Mouse (Mus musculus) cerebellum, adult 2 months (tissue): Measurements from ENCODE around the gene Catsperg1. TPM values are rescaled to one million over a fixed set of nuclear protein-coding genes. Genes with fewer than 3 reads are reported as not detected.

Experiments used
- DNase-seq, 2 experiments: peaks; one replicate each; pipeline ENCODE4 v3.0.0; 2021
- H3K27ac ChIP-seq: fragments of 200-500 bp; 2 replicates; pipeline ENCODE4 v1.5.1; 2012; ENCODE audit warnings: low read length, control low read depth, inconsistent platforms; ENCODE audit not compliant: insufficient read depth
- H3K27me3 ChIP-seq: fragments of 200-500 bp; 2 replicates; pipeline ENCODE4 v1.6.1; 2012; ENCODE audit warnings: inconsistent platforms, mild to moderate bottlenecking, low read length, moderate library complexity; ENCODE audit not compliant: control insufficient read depth, insufficient read depth
- H3K4me1 ChIP-seq: fragments of 200-500 bp; 2 replicates; pipeline ENCODE4 v1.6.1; 2011; ENCODE audit warnings: low read length; ENCODE audit not compliant: control insufficient read depth, insufficient read depth
- H3K4me3 ChIP-seq: fragments of 200-500 bp; replicated peaks from 2 replicates; pipeline ENCODE3; 2011; ENCODE audit warnings: mild to moderate bottlenecking, low read depth, low read length, control low read depth; ENCODE audit not compliant: insufficient read depth
- CTCF ChIP-seq: fragments of 200-500 bp; IDR thresholded peaks from 2 replicates; pipeline ENCODE4 v1.5.1; 2011; ENCODE audit warnings: low read depth, mild to moderate bottlenecking, control low read depth, low read length, moderate library complexity, borderline replicate concordance; ENCODE audit not compliant: insufficient read depth
- POLR2A ChIP-seq: fragments of 200-500 bp; IDR thresholded peaks from 2 replicates; pipeline ENCODE4 v1.6.1; 2011; ENCODE audit warnings: low read length, control low read depth, borderline replicate concordance; ENCODE audit not compliant: insufficient read depth
- WGBS: fragments of 180-500 bp; shearing (Covaris S2); methylation state at CpG from one replicate; pipeline ENCODE4 v1.1.7; 2018; 5-methylcytosine and 5-hydroxymethylcytosine counted together
- polyA plus RNA-seq: library from polyadenylated mRNA; depleted of rRNA; stranded (reverse); fragments of >200 nt; gene quantifications from 2 replicates; pipeline ENCODE4 v1.2.3, GENCODE M21; 2012

The Catsperg1 gene
- polyA plus RNA-seq, 1 experiment, result 1.0 TPM

DNA sequence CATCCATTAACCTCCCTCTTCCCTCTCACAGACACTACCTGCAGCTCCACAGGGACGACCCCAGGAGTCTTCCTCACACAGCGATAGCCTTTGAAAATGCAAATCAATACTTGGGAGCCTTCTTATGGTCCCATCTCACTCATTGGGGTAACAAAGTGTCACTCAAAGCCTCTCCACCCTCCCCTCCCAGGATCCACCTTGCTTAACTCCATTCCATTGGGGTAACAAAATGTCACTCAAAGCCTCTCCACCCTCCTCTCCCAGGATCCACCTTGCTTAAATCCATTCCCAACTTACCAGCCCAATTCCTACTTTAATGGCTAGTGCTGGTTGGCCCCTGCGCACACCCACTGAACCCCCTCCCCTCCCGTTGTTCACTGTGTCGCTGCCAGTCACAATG is 55.6 kb downstream of the Catsperg1 start:
- no peak overlapping the region for H3K4me3 ChIP-seq
- peaks cover 10% of the 10 kb centered on the region for H3K4me1 ChIP-seq
- H3K27me3 ChIP-seq, result no peaks in the 10 kb centered on the region
- TF ChIP-seq CTCF (no peak), POLR2A (no peak)
- WGBS, result 2% methylated on average over 5 of the region's 5 CpGs
- DNase-seq, result peak in 1 of 2 experiments; percentile 4
- H3K27ac ChIP-seq, result no peak overlapping the region

DNA sequence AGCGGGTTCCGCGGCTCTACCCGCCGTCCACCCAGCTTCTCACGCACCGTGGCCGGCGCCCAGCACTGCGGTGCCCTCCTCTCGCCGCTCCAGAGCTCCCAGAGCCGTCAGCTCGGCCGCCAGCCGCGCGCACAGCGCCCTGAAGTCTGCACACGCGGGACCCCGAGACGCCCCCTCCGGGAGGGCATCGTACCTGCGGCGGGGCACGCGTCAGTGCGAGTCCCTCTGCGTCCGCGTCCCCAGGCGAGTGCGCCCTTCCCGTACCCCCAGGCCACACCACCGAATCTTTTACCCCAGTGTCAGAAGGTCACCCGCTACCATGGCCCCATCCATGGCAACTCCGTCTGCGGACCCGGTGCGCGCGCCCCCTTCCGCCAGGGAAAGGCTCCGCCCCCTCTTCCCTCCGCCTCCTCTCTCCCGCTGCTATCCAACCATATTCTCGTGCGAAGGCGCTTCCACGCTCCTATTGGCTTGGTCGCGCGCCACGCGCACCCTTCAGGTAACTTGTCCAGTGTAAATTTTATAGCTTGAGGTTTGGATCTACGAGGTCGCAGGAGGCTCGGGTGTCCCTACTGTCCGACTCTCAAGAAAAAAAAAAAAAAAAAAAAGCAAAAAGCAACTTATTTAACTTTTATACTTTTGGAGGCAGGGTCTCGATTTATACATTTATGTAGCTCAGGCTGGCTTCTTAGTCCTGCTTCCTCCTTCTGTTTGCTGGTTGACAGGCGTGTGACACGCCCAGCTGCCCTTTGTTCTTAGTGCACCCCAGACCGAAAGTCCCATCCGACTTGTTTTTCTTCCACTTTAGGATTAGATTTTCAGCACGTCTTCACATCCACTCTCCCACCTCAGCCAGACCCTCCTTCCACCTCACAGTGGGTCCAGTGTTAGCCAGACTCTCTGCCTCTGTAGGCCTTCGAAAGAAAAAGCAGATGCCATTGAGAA is 57.7 kb downstream of the Catsperg1 start, which contains the start of gene Fam98c:
Fam98c (minus strand) TSS at position 397 of the 945 bp plus-strand sequence.
- 3% methylated on average over 68 of the region's 68 CpGs for WGBS
- peaks cover 10% of the 10 kb centered on the region for H3K4me1 ChIP-seq

DNA sequence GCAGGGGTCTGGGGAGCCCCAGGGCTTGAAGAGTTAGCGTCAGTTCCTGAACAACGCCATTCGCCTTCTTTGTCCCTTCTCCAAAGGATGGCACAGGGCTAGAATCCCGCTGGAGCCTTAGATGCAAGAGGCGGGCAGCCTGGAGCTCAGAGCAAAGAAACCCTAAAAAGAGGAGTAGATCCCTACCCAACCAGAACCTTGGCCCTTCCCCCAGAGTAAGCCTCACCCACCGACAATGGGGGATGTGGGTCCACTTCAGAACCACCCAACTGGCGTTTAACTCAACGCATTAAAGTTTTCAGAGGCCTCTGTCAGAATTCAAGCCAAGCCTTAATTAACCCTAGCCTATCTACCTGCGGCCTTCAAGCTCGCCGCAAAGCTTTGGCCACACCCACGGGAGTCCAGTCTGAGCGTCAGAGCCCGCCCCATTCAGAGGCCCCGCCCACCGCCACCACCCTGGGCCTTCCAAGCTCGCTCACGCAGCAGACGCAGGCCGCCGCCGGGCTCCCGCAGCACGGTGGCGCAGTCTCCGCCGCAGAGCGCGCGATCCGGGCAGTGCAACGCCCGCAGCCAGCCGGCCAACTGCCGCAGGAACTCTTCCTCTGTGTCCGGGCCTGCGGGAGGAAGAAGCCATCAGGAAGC is 58.5 kb downstream of the Catsperg1 start:
- H3K4me1 ChIP-seq, result peaks cover 10% of the 10 kb centered on the region
- peak overlapping the region; percentile 66 for H3K4me3 ChIP-seq
- 6% methylated on average over 37 of the region's 37 CpGs for WGBS
- no peaks in the 10 kb centered on the region for H3K27me3 ChIP-seq
- H3K27ac ChIP-seq, result peak overlapping the region; percentile 78
- peak; percentile 93 to 94 for DNase-seq
- TF ChIP-seq CTCF (no peak), POLR2A (peak; percentile 75)

More for the DNA sequence above, 57.7 kb downstream of the Catsperg1 start, which contains the start of gene Fam98c:
- peak; percentile 91 for DNase-seq
- TF ChIP-seq POLR2A, result peak; percentile 72
- TF ChIP-seq CTCF, result peak; percentile 16; the same call in 1 of the 2 replicates
- Histone ChIP-seq H3K27me3 (no peaks in the 10 kb centered on the region), H3K4me3 (peak within 1 kb of the TSS; percentile 66), H3K27ac (peak within 1 kb of the TSS; percentile 78)

DNA sequence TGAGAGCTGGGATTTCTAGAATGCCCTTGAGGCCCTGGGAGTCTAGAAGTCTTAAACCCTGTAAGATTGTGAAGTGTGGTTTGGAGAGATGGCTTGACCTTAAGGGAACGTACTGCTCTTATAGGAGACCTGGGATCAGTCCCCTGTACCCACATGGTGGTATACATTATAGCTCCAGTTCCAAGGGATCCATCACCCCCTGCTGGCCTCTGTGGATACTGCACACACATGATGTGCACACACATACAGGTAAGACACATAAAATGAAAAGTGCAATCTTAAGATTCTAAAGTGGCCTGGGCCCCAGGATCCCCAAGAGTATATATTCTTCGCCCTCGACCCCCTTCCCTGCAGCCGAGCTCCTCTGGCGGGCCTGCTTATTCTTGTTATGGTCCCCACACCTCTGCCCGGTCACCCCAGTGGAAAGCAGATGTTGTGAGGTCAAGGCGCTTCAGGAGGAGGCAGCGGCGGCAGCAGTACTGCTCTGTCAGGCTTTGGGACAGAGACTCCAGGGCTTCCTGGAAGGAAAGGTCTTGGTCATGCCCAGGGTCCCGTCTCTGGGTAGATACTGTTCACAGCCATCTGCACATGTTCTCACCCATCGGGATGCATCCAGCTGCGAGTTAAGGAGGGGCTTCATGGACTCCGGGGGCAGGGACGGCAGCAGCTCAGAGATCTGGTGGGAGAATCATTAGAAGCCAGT is 59.7 kb downstream of the Catsperg1 start:
- WGBS, result 94% methylated on average over 14 of the region's 14 CpGs
- Histone ChIP-seq H3K4me3 (no peak overlapping the region), H3K4me1 (peaks cover 10% of the 10 kb centered on the region), H3K27ac (no peak overlapping the region), H3K27me3 (no peaks in the 10 kb centered on the region)
- no peak for TF ChIP-seq CTCF
- no peak for TF ChIP-seq POLR2A
- DNase-seq, result no peak

DNA sequence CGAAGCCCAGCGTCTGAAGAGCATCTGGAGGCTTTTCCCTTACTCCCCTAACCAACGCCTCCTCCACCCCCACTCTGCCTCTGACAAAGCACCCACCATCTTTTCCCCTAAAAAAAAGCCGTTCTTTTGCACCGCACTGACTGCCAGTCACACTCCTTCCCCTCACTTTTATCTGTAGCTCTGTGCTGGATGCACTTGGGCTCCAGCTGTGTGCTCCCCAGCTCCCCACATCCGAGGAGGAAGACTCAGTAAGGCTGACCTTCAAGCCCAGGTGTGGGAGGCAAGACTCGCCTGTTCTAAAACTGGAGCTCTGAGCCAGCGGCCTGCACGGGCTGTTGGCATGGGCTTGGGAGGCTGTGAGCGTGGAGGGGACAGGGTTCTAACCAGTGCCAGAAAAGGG is 62.3 kb downstream of the Catsperg1 start:
- Histone ChIP-seq H3K4me1 (peaks cover 6% of the 10 kb centered on the region; the same call in 1 of the 2 replicates), H3K27ac (no peak overlapping the region), H3K4me3 (no peak overlapping the region), H3K27me3 (no peaks in the 10 kb centered on the region)
- 54% methylated on average over 10 of the region's 10 CpGs for WGBS
- no peak for DNase-seq
- TF ChIP-seq POLR2A, result no peak
- no peak for TF ChIP-seq CTCF

DNA sequence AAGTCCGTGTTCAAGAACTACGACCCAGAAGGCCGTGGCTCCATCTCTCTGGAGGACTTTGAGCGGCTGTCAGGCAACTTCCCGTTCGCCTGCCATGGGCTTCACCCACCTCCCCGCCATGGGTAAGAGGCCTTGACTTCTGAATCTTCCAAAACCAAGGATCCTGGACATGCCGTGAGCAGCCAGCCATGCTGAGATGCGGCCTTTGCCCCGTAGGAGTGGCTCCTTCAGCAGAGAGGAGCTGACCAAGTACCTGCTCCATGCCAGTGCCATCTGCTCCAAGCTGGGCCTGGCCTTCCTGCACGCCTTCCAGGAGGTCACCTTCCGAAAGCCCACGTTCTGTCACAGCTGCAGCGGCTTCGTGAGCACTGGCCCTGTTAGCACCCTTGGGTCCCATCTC is 65.1 kb downstream of the Catsperg1 start:
- WGBS, result 86% methylated on average over 15 of the region's 15 CpGs
- H3K27me3 ChIP-seq, result no peaks in the 10 kb centered on the region
- no peak for DNase-seq
- TF ChIP-seq CTCF (no peak), POLR2A (no peak)
- no peak overlapping the region for H3K27ac ChIP-seq
- H3K4me3 ChIP-seq, result no peak overlapping the region
- no peaks in the 10 kb centered on the region for H3K4me1 ChIP-seq

DNA sequence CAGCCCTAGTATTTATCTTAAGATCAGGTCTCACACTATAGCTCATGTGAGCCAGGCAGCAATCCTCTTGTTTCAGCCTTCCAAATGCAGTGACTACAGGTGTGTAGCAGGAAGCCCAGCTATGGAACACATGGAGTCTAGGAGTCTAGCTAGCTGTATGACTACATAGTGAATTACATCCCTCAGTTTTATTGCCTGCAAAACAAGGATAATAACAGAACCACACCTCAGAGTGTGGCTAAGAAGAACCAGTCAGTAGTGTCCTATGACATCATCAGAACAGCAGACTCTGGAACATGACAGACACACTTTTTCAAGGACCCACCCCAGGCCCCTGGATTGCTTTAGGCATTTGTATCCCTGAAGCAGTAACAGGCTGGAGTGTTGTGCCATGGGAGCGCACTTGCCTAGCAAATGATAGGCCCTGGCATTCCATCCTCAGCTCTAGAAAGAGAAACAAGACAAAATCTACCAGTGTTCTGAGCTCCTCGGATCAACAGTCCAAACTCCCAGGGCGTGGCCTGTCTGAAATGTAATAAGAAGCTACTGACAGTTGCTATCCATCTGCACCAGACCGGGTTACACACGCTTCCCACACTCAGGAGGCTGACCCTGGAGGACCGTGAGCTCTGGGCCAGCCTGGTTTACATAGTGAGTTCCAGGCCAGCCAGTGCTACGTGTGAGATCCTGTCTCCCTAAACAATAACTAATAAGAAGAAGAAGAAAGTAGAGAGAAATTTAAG is 67.0 kb downstream of the Catsperg1 start:
- no peak overlapping the region for H3K27ac ChIP-seq
- DNase-seq, result no peak
- TF ChIP-seq POLR2A (no peak), CTCF (no peak)
- no peaks in the 10 kb centered on the region for H3K27me3 ChIP-seq
- WGBS, result 81% methylated on average over 7 of the region's 7 CpGs
- no peak overlapping the region for H3K4me3 ChIP-seq
- H3K4me1 ChIP-seq, result no peaks in the 10 kb centered on the region
